Mouse (Mus musculus) intestine, embryonic 15.5 days (tissue): ENCODE results near the gene Vamp8. TPM values are rescaled to one million over a fixed set of nuclear protein-coding genes. Genes with fewer than 3 reads are reported as not detected.

ENCODE experiments used
- ATAC-seq: fragments of 200-750 bp; cut with Nextera tagmentation; 2 replicates; pipeline ENCODE4 v1.8.0; 2017; ENCODE audit warnings: moderate TSS enrichment, moderate library complexity
- H3K27ac ChIP-seq: fragments of 300-500 bp; sonication (generic); 2 replicates; pipeline ENCODE4 v1.5.1; 2015; ENCODE audit warnings: mild to moderate bottlenecking, inconsistent platforms
- H3K27me3 ChIP-seq: fragments of 300-500 bp; sonication (generic); replicated peaks from 2 replicates; pipeline ENCODE4 v1.6.1; 2015; ENCODE audit warnings: inconsistent platforms
- H3K36me3 ChIP-seq: fragments of 300-500 bp; sonication (generic); 2 replicates; pipeline ENCODE4 v1.6.1; 2015; ENCODE audit warnings: inconsistent platforms
- H3K4me1 ChIP-seq: fragments of 300-500 bp; sonication (generic); replicated peaks from 2 replicates; pipeline ENCODE4 v1.6.1; 2015; ENCODE audit warnings: inconsistent platforms
- H3K4me2 ChIP-seq: fragments of 300-500 bp; sonication (generic); replicated peaks from 2 replicates; pipeline ENCODE4 v1.6.1; 2015; ENCODE audit warnings: mild to moderate bottlenecking, inconsistent platforms
- H3K4me3 ChIP-seq: fragments of 300-500 bp; sonication (generic); replicated peaks from 2 replicates; pipeline ENCODE4 v1.5.1; 2015; ENCODE audit warnings: inconsistent platforms
- H3K9ac ChIP-seq: fragments of 300-500 bp; sonication (generic); 2 replicates; pipeline ENCODE4 v1.6.1; 2015; ENCODE audit warnings: inconsistent platforms
- H3K9me3 ChIP-seq: fragments of 300-500 bp; sonication (generic); 2 replicates; pipeline ENCODE4 v1.6.1; 2016; ENCODE audit warnings: inconsistent platforms
- WGBS: fragments of 180-500 bp; shearing (Covaris S2); methylation state at CpG from one replicate; pipeline ENCODE4 v1.1.7; 2015; 5-methylcytosine and 5-hydroxymethylcytosine counted together
- polyA plus RNA-seq: library from polyadenylated mRNA; unstranded; fragments of >200 nt; fragmentation: Nextera tagmentation; extraction: Ambion mirVana; gene quantifications from 2 replicates; pipeline ENCODE4 v1.2.1, GENCODE M21; 2015

Vamp8 gene
- polyA plus RNA-seq, 1 experiment from 2014 or later: 193 TPM

DNA sequence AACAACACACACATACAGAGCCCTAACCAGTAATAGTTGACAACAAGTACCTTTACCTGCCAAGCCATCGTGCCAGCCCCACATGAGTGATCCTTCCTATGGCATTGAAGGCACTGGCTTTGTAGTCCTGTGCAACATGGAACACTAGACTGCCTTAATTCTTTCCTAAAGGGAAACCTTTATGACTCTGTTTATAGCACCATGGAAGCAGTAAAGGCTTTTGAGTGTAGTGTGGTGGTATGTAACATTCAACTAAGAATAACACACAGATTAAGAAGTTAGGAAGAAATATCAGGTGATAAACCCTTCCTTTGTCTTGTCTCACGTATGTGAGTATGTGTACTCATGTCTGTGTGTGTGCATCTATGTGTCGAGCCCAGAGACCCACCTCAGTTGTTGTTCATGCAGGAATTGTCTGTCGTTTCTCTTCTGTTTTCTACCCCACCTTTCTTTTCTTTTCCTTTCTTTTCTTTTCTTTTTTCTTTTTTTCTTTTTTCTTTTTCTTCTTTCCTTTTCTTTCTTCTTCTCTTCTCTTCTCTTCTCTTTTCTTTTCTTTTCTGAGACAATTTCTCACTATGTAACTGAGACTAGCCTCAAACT is 23.6 kb downstream of the Vamp8 start, which contains the start of gene Rnf181:
Gene Rnf181 (minus strand): TSS at position 113 of the 600 bp plus-strand sequence.
- H3K9me3 ChIP-seq: no peaks in the 10 kb centered on the region
- no peak for ATAC-seq
- H3K4me1 ChIP-seq: peaks cover 7% of the 10 kb centered on the region
- H3K9ac ChIP-seq: no peak within 1 kb of the TSS
- no peak within 1 kb of the TSS for H3K4me2 ChIP-seq
- H3K36me3 ChIP-seq: no peaks in the 10 kb centered on the region
- no peak within 1 kb of the TSS for H3K4me3 ChIP-seq
- H3K27ac ChIP-seq: no peak within 1 kb of the TSS
- H3K27me3 ChIP-seq: no peaks in the 10 kb centered on the region
- 79% methylated on average over 4 of the region's 4 CpGs for WGBS

DNA sequence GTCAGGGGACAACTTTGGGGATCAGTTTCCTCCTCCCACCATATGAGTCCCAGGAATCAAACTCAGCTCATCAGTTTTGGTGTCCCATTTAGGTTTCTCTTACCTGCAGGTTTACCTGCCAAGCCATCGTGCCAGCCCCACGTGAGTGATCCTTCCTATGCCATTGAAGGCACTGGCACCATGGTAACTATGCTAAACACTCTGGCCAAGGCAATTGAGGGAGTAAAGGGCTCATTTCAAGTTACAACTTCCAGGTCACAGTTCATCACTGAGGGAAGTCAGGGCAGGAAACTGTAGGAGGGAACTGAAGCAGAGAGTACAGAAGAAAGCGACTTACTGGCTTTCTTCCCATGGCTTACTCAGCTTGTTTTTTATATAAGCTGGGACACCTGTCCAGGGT is 24.2 kb downstream of the Vamp8 start:
- Histone ChIP-seq H3K9me3 (no peaks in the 10 kb centered on the region), H3K4me2 (no peak overlapping the region), H3K4me1 (peaks cover 10% of the 10 kb centered on the region), H3K9ac (no peak overlapping the region), H3K4me3 (no peak overlapping the region), H3K36me3 (no peaks in the 10 kb centered on the region), H3K27ac (no peak overlapping the region), H3K27me3 (no peaks in the 10 kb centered on the region)
- WGBS: 62% methylated on average over 3 of the region's 3 CpGs
- no peak for ATAC-seq

DNA sequence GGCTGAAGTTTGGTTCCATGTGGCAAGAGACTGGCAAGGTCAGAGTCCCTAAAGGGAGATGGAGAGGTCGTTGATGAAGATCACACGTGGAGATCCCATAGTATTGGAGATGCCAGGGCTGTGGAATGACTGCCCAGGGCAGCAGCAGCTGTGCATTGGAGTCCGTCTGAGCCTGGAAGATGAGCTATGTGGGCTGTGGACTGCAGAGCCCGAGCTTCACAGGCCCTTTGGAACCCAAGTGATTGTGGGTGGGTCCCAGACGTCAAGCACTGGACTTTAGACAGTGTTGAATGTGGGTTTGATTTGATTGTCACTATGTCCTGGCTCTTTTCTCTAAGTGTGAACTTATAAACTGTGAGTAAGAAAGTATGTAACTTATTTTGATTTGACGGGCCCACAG is 25.5 kb downstream of the Vamp8 start:
- ATAC-seq: no peak

DNA sequence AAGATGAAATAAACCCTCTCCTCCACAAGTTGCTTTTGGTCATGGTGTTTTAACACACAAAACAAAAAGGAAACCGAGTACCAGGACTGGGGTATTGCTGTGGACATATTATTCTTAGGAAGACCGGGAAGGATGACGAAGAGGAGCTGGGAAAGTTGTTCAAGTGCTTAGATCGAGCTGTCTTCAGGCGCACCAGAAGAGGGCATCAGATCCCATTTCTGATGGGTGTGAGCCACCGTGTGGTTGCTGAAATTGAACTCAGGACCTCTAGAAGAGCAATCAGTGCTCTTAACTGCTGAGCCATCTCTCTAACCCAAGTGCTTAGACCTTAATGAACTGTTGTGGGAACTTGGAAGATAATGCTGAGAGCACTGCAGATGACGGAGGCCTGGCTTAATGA is 26.5 kb downstream of the Vamp8 start:
- Histone ChIP-seq H3K27me3 (no peaks in the 10 kb centered on the region), H3K4me1 (peaks cover 23% of the 10 kb centered on the region), H3K4me3 (no peak overlapping the region), H3K9me3 (no peaks in the 10 kb centered on the region), H3K4me2 (no peak overlapping the region), H3K27ac (no peak overlapping the region), H3K36me3 (no peaks in the 10 kb centered on the region; the same call in 1 of the 2 replicates), H3K9ac (no peak overlapping the region)
- WGBS: 49% methylated on average over 7 of the region's 7 CpGs
- ATAC-seq: no peak

More for the DNA sequence above, 25.5 kb downstream of the Vamp8 start:
- Histone ChIP-seq H3K9ac (no peak overlapping the region), H3K27ac (no peak overlapping the region), H3K27me3 (no peaks in the 10 kb centered on the region), H3K4me2 (no peak overlapping the region), H3K36me3 (no peaks in the 10 kb centered on the region; the same call in 1 of the 2 replicates), H3K4me1 (peaks cover 21% of the 10 kb centered on the region), H3K4me3 (no peak overlapping the region), H3K9me3 (no peaks in the 10 kb centered on the region)
- WGBS: 61% methylated on average over 6 of the region's 6 CpGs

DNA sequence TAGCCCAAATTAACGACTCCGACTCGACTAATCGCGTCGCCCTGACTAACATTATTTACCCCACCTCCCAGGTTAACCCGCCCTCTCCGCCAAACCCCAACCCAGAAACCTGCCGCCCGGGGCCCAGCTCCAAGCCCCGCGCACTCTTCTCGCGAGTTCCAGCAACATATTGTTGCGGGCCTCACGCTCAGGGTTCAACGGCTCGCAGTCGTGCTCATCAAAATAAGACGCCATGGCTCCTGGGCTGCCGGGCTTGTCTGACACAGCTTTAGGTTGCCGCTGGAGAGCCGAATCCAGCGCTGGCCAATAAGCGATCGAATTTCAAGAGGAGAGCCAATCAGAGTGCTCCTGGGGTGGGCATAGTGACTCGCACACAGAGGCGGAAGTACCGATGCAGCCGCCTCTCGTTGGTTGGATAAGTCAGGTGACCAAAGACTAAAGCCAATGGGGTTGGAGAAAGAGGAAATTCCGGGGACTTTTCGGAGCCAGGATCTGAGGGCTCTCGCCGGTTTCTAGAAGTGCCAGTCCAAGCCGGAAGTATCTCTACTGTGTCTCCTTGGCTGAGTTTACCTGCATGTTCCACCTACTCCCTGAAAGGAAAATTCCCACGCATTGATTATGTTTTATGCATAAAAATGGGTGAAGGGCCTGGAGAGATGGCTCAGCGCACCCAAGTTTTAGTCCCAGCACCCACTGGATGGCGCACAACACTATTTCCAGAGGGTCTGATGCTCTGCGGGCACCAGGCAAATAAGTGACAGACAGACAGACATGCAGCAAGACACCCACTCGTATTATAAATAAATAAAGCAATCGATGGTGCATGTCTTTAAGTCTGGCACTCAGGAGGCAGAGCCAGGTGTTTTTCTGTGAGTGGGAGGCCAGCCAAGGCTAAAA is 28.1 kb downstream of the Vamp8 start:
- Histone ChIP-seq H3K27me3 (no peaks in the 10 kb centered on the region), H3K4me1 (peaks cover 28% of the 10 kb centered on the region), H3K36me3 (no peaks in the 10 kb centered on the region; the same call in 1 of the 2 replicates), H3K4me3 (peak overlapping the region; percentile 73), H3K27ac (peak overlapping the region; percentile 77), H3K9me3 (no peaks in the 10 kb centered on the region), H3K4me2 (peak overlapping the region; percentile 78), H3K9ac (peak overlapping the region; percentile 67)
- WGBS: under 1% methylated on average over 42 of the region's 42 CpGs
- peak; percentile 97 for ATAC-seq

DNA sequence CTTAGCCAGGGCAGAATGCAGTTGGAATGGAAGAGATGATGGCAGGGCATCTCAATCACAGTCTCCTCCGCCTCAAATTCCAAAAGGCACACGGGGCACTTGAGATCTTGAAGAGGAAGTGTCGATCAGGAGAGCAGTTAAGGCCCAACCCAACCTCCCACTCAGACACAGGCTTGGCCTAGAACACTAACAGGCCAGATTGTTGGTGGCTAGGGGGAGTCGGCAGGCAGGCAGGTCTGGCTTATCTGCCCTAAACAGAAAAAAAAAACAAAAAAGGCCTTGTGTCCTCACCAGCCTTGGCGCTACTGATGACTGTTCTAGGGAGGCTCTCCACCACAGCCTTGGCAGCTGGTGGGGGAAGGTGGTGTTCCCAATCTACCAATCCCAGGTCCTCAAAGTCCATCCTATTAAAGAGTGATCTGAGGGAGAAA is 29.4 kb downstream of the Vamp8 start:
- Histone ChIP-seq H3K36me3 (no peaks in the 10 kb centered on the region; the same call in 1 of the 2 replicates), H3K4me1 (peaks cover 38% of the 10 kb centered on the region), H3K4me3 (peak overlapping the region; percentile 73), H3K4me2 (peak overlapping the region; percentile 62), H3K9me3 (no peaks in the 10 kb centered on the region), H3K9ac (peak overlapping the region; percentile 67; the same call in 1 of the 2 replicates), H3K27me3 (no peaks in the 10 kb centered on the region), H3K27ac (0 out of 2 replicates have a peak overlapping the region, but pooled peaks have one; percentile 2)
- 47% methylated on average over 5 of the region's 5 CpGs for WGBS
- ATAC-seq: no peak

DNA sequence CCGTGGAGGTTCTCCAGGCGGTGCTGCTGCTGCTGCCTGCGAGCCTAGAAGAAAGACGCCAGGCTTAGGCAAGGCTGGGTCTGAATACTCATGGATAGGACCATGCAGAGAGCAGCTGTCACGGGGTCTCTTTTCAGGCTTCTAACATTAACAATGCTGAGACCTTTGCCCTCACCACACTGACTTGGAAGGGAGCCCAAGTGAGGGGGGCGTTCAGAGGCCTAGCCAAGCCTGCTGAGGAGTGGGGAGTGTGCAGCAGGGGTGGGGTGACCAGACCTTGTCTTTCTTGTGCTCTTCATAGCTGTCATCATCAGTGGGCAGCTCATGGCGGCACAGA is 29.9 kb downstream of the Vamp8 start:
- Histone ChIP-seq H3K9me3 (no peaks in the 10 kb centered on the region), H3K27ac (peak overlapping the region; percentile 59), H3K9ac (peak overlapping the region; percentile 18; the same call in 1 of the 2 replicates), H3K27me3 (no peaks in the 10 kb centered on the region), H3K4me2 (peak overlapping the region; percentile 62; the same call in 1 of the 2 replicates), H3K4me3 (0 out of 2 replicates have a peak overlapping the region, but pooled peaks have one; percentile 73), H3K4me1 (peaks cover 41% of the 10 kb centered on the region), H3K36me3 (no peaks in the 10 kb centered on the region; the same call in 1 of the 2 replicates)
- no peak for ATAC-seq
- WGBS: 45% methylated on average over 7 of the region's 7 CpGs

DNA sequence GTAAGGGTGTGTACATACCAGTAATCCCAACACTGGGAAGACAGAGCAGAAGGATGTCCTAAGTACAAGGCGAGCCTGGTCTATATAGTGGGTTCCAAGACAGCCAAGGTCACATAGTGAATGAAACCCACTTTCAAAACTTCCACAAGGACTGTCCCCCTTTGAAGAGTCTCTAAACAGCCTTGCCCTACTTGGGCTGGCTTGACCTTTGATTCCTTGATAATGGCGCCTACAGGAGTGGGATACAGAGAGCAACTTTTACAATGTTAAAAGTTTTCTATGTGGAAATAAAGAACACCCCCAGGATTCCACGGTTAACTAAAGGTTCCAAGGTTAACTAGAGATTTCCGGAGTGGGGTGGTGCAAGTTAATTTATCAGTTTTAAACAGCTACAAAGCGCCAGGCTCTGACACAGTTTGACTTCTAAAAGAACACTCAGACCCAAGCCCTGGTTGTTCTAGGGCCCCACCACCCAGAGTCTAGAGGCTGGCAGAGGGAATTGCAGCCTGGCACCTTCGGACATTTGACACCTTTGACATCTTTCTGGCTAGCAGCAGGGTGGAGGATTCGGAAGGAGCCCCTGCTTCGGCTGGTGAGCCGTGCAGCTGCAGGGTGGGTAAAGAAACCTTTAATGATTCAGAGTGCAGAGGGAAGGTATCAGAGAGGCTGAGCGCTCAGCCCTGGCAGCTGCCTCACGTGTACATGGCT is 30.5 kb downstream of the Vamp8 start:
- no peak for ATAC-seq

DNA sequence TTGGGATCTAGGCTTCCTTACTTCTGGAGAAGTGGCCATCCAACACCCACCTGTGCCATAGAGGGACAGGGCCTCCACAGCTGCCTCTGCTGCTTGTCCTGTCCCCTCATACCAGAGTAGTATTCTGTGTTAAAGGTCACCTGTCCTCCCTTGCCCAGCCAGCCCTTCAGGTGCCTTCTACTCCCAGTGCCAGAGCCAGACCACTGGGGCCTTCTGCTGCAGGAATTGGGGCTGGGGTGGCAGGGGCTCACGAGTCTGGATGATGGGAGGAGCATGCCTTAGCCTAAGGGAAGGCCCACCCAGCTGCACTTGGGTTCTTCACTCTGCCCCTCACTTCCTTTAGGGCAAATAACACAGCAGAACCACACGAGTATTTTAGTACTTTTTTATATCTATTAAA is 31.2 kb downstream of the Vamp8 start:
- no peaks in the 10 kb centered on the region for H3K9me3 ChIP-seq
- H3K27ac ChIP-seq: no peak overlapping the region
- H3K4me3 ChIP-seq: no peak overlapping the region
- no peak overlapping the region for H3K4me2 ChIP-seq
- no peak for ATAC-seq
- H3K4me1 ChIP-seq: peaks cover 47% of the 10 kb centered on the region
- H3K27me3 ChIP-seq: no peaks in the 10 kb centered on the region
- no peak overlapping the region for H3K9ac ChIP-seq
- no peaks in the 10 kb centered on the region; the same call in 1 of the 2 replicates for H3K36me3 ChIP-seq
- 74% methylated on average over 2 of the region's 2 CpGs for WGBS

More for the DNA sequence above, 30.5 kb downstream of the Vamp8 start:
- peak overlapping the region; percentile 62; the same call in 1 of the 2 replicates for H3K4me2 ChIP-seq
- no peaks in the 10 kb centered on the region for H3K27me3 ChIP-seq
- WGBS: 65% methylated on average over 11 of the region's 11 CpGs
- H3K9ac ChIP-seq: peak overlapping the region; percentile 18; the same call in 1 of the 2 replicates
- no peaks in the 10 kb centered on the region for H3K9me3 ChIP-seq
- peaks cover 41% of the 10 kb centered on the region for H3K4me1 ChIP-seq
- peak overlapping the region; percentile 59 for H3K27ac ChIP-seq
- no peak overlapping the region for H3K4me3 ChIP-seq
- no peaks in the 10 kb centered on the region; the same call in 1 of the 2 replicates for H3K36me3 ChIP-seq

DNA sequence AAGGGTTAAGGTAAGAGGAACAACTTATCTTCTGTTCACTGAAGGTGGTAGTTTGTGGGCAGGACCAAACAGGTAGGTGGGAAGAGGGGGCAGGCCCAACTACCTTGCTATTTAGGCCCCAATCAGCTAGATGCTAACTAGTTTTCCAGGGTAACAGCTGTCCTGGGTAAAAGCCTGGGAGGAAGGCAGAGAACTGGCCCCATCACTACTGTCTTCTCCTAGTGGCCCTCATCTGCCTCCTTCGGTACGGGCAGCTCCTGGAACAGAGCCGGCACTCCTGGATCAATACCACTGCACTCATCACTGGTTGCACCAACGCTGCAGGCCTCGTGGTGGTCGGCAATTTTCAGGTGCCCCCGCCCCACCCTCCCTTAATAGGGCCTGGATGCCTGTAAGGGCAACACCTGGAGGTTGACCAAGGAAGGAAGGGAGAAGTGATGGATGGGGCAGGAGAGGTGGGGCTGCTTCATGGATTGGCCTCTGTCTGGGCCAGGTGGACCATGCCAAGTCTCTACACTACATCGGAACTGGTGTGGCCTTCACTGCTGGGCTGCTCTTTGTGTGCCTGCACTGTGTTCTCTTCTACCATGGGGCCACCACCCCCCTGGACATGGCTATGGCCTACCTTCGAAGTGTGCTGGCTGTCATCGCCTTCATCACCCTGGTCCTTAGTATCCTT is 32.3 kb downstream of the Vamp8 start:
- H3K4me3 ChIP-seq: no peak overlapping the region
- no peak overlapping the region for H3K27ac ChIP-seq
- no peaks in the 10 kb centered on the region for H3K27me3 ChIP-seq
- H3K36me3 ChIP-seq: no peaks in the 10 kb centered on the region; the same call in 1 of the 2 replicates
- no peak overlapping the region for H3K4me2 ChIP-seq
- ATAC-seq: no peak
- H3K9ac ChIP-seq: no peak overlapping the region
- H3K9me3 ChIP-seq: no peaks in the 10 kb centered on the region
- H3K4me1 ChIP-seq: peaks cover 47% of the 10 kb centered on the region
- 78% methylated on average over 10 of the region's 10 CpGs for WGBS
